Mouse (Mus musculus) small intestine, adult 10 weeks (tissue): ENCODE measurements around the gene Gm11985. TPM values are rescaled to one million over a fixed set of nuclear protein-coding genes. Genes with fewer than 3 reads are reported as not detected.

ENCODE experiments used
- polyA plus RNA-seq: library from polyadenylated mRNA; stranded (reverse); fragments of 350-450 nt; fragmentation: Illumina TruSeq; extraction: RNeasy Lipid Tissue Mini Kit (QIAGEN cat#74804); gene quantifications from one replicate; pipeline ENCODE4 v1.2.3, GENCODE M21; 2014; ENCODE audit warnings: low replicate concordance

Gene Gm11985
- not detected for polyA plus RNA-seq

GRCm38 (mm10) chr11:7188469-7188868 is at the start of gene Gm11985:
Gene Gm11985 (minus strand): TSS chr11:7188569.

GRCm38 (mm10) chr11:7213501-7214341 is 25.4 kb upstream of the Gm11985 start, which contains the start of gene Igfbp3:
Gene Igfbp3 (minus strand): TSS chr11:7213923.

GRCm38 (mm10) chr11:7197491-7197941 is 9.1 kb upstream of the Gm11985 start, which contains the start of gene Igfbp1:
Gene Igfbp1 (plus strand): TSS chr11:7197782.

Other genes with a start within 250 kb of the Gm11985 start
- gene Adcy1, start 125.1 kb downstream of the Gm11985 start, polyA plus RNA-seq = 0.33 TPM
- gene Igfbp1, start 9.2 kb upstream of the Gm11985 start, polyA plus RNA-seq = not detected
- gene Igfbp3, start 25.4 kb upstream of the Gm11985 start, polyA plus RNA-seq = 79.4 TPM